Mouse (Mus musculus): ENCODE measurements around the gene Dnajc17.

- TF ChIP-seq CTCF (IDR thresholded peaks at IDR 0.05; ENCODE audit: low read depth) (peak; percentile 65), EP300 (IDR thresholded peaks at IDR 0.05; ENCODE audit: low read depth) (no peak)
Observed at GRCm38 (mm10) chr2:119145199-119145598, 63.4 kb downstream of the Dnajc17 start.

Measured in liver, postnatal 0 days (tissue).